Mouse (Mus musculus) inflammation-experienced regulatory T-cells (primary cell): ENCODE results near the gene Cnbd2. TPM values are rescaled to one million over a fixed set of nuclear protein-coding genes. Genes with fewer than 3 reads are reported as not detected.

ENCODE experiments used
- polyA plus RNA-seq, 2 experiments: library from polyadenylated mRNA; unstranded; fragments of 100-300 nt; shearing (Covaris generic); gene quantifications; one replicate each; pipeline ENCODE4 v1.2.1; 2017

Cnbd2 gene
- polyA plus RNA-seq, result 1 to 10 TPM; 4.1 to 5.4 TPM

GRCm38 (mm10) chr2:156312297-156312897, at the start of gene Cnbd2, which contains the start of gene Scand1:
Cnbd2 (plus strand) TSS chr2:156312299.
Scand1 (minus strand) TSS chr2:156312704.

GRCm38 (mm10) chr2:156420694-156421380, 108.7 kb downstream of the Cnbd2 start, which contains the start of gene Epb41l1:
Epb41l1 (plus strand) TSS chr2:156420909.

Other genes with a start within 250 kb of the Cnbd2 start
- under 1 TPM in 1 of 2 experiments, not detected in 1; 0.70 TPM for gene Spag4, start 247.1 kb upstream of the Cnbd2 start, polyA plus RNA-seq
- gene Cpne1, start 200.3 kb upstream of the Cnbd2 start, polyA plus RNA-seq, result 10 to 100 TPM; 73.9 to 85.8 TPM
- gene Rbm12, start 200.3 kb upstream of the Cnbd2 start, polyA plus RNA-seq, result 10 to 100 TPM; 32.2 to 41.8 TPM
- gene Gm28036, start 185.2 kb upstream of the Cnbd2 start, polyA plus RNA-seq, result 10 to 100 TPM; 20.5 to 23.2 TPM
- 100 to 1,000 TPM; 148 to 150 TPM for gene Romo1, start 168.3 kb upstream of the Cnbd2 start, polyA plus RNA-seq
- gene Nfs1, start 168.1 kb upstream of the Cnbd2 start, polyA plus RNA-seq, result 10 to 100 TPM; 38.1 to 57.6 TPM
- gene Rbm39, start 132.1 kb upstream of the Cnbd2 start, polyA plus RNA-seq, result 1,000 to 10,000 TPM in 1 of 2 experiments, 100 to 1,000 TPM in 1; 900 to 1,062 TPM
- gene Phf20, start 115.8 kb upstream of the Cnbd2 start, polyA plus RNA-seq, result 10 to 100 TPM; 55.6 to 60.7 TPM
- gene Scand1, start 405 bp downstream of the Cnbd2 start, polyA plus RNA-seq, result 100 to 1,000 TPM; 123 to 135 TPM
- gene Epb41l1, start 108.6 kb downstream of the Cnbd2 start, polyA plus RNA-seq, result 1 to 10 TPM; 1.1 to 2.7 TPM
- 10 to 100 TPM; 25.7 to 28.0 TPM for gene Aar2, start 235.3 kb downstream of the Cnbd2 start, polyA plus RNA-seq